Mouse (Mus musculus) kidney, embryonic 15.5 days (tissue): Measurements from ENCODE around the gene Insig1. TPM values are rescaled to one million over a fixed set of nuclear protein-coding genes. Genes with fewer than 3 reads are reported as not detected.

Source experiments
- ATAC-seq: fragments of 200-750 bp; cut with Nextera tagmentation; replicated peaks from 2 replicates; pipeline ENCODE4 v1.8.0; 2017; ENCODE audit warnings: moderate TSS enrichment; ENCODE audit not compliant: low FRiP score
- H3K27ac ChIP-seq: fragments of 300-500 bp; sonication (generic); 2 replicates; pipeline ENCODE4 v1.5.1; 2015; ENCODE audit warnings: mild to moderate bottlenecking, inconsistent platforms
- H3K27me3 ChIP-seq: fragments of 300-500 bp; sonication (generic); 2 replicates; pipeline ENCODE4 v1.6.1; 2015; ENCODE audit warnings: inconsistent platforms
- H3K36me3 ChIP-seq: fragments of 300-500 bp; sonication (generic); 2 replicates; pipeline ENCODE4 v1.6.1; 2015; ENCODE audit warnings: inconsistent platforms
- H3K4me1 ChIP-seq: fragments of 300-500 bp; sonication (generic); 2 replicates; pipeline ENCODE4 v1.6.1; 2015; ENCODE audit warnings: inconsistent platforms
- H3K4me2 ChIP-seq: fragments of 300-500 bp; sonication (generic); 2 replicates; pipeline ENCODE4 v1.6.1; 2015; ENCODE audit warnings: moderate library complexity, mild to moderate bottlenecking, inconsistent platforms
- H3K4me3 ChIP-seq: fragments of 300-500 bp; sonication (generic); replicated peaks from 2 replicates; pipeline ENCODE4 v1.5.1; 2015; ENCODE audit warnings: mild to moderate bottlenecking, inconsistent platforms
- H3K9ac ChIP-seq: fragments of 300-500 bp; sonication (generic); 2 replicates; pipeline ENCODE4 v1.6.1; 2015; ENCODE audit warnings: mild to moderate bottlenecking, inconsistent platforms
- H3K9me3 ChIP-seq: fragments of 300-500 bp; sonication (generic); replicated peaks from 2 replicates; pipeline ENCODE4 v1.6.1; 2016; ENCODE audit warnings: inconsistent platforms
- WGBS: fragments of 180-500 bp; shearing (Covaris S2); methylation state at CpG from one replicate; pipeline ENCODE4 v1.1.7; 2015; ENCODE audit warnings: mixed read lengths; 5-methylcytosine and 5-hydroxymethylcytosine counted together
- polyA plus RNA-seq: library from polyadenylated mRNA; unstranded; fragments of >200 nt; fragmentation: Nextera tagmentation; extraction: Ambion mirVana; gene quantifications from 2 replicates; pipeline ENCODE4 v1.2.1, GENCODE M21; 2015

Gene Insig1
- polyA plus RNA-seq, 1 experiment from 2014 or later: 52.8 TPM

- H3K27me3 ChIP-seq: no peaks in the 10 kb centered on the region
- 90% methylated on average over 3 of the region's 3 CpGs for WGBS
- no peak for ATAC-seq
Observed at GRCm38 (mm10) chr5:28040726-28041125, 30.4 kb upstream of the Insig1 start.

GRCm38 (mm10) chr5:28042021-28042420, 29.1 kb upstream of the Insig1 start:
- no peak for ATAC-seq
- Histone ChIP-seq H3K27ac (no peak overlapping the region), H3K9me3 (0 out of 2 replicates have a peak, but pooled peaks cover 2% of the 10 kb centered on the region), H3K27me3 (no peaks in the 10 kb centered on the region), H3K4me2 (no peak overlapping the region), H3K4me1 (peaks cover 14% of the 10 kb centered on the region), H3K36me3 (no peaks in the 10 kb centered on the region), H3K4me3 (no peak overlapping the region), H3K9ac (no peak overlapping the region)
- WGBS: 88% methylated on average over 3 of the region's 3 CpGs

More at GRCm38 (mm10) chr5:28040726-28041125, 30.4 kb upstream of the Insig1 start:
- Histone ChIP-seq H3K36me3 (no peaks in the 10 kb centered on the region), H3K4me1 (peaks cover 16% of the 10 kb centered on the region), H3K9me3 (0 out of 2 replicates have a peak, but pooled peaks cover 2% of the 10 kb centered on the region), H3K27ac (no peak overlapping the region), H3K4me3 (no peak overlapping the region), H3K4me2 (no peak overlapping the region), H3K9ac (no peak overlapping the region)

GRCm38 (mm10) chr5:28042779-28043178, 28.4 kb upstream of the Insig1 start:
- Histone ChIP-seq H3K27me3 (no peaks in the 10 kb centered on the region), H3K4me1 (peaks cover 6% of the 10 kb centered on the region; the same call in 1 of the 2 replicates), H3K27ac (no peak overlapping the region), H3K9ac (no peak overlapping the region), H3K36me3 (no peaks in the 10 kb centered on the region), H3K4me2 (no peak overlapping the region), H3K4me3 (no peak overlapping the region), H3K9me3 (0 out of 2 replicates have a peak, but pooled peaks cover 2% of the 10 kb centered on the region)
- ATAC-seq: no peak
- WGBS: 69% methylated on average over 2 of the region's 2 CpGs

GRCm38 (mm10) chr5:28043386-28043785, 27.8 kb upstream of the Insig1 start:
- no peak overlapping the region for H3K4me3 ChIP-seq
- ATAC-seq: no peak
- peaks cover under 1% of the 10 kb centered on the region; the same call in 1 of the 2 replicates for H3K4me1 ChIP-seq
- H3K36me3 ChIP-seq: no peaks in the 10 kb centered on the region
- WGBS: 89% methylated on average over 5 of the region's 5 CpGs
- H3K4me2 ChIP-seq: no peak overlapping the region
- H3K9me3 ChIP-seq: 0 out of 2 replicates have a peak, but pooled peaks cover 2% of the 10 kb centered on the region
- no peak overlapping the region for H3K27ac ChIP-seq
- H3K27me3 ChIP-seq: no peaks in the 10 kb centered on the region
- H3K9ac ChIP-seq: no peak overlapping the region

DNA sequence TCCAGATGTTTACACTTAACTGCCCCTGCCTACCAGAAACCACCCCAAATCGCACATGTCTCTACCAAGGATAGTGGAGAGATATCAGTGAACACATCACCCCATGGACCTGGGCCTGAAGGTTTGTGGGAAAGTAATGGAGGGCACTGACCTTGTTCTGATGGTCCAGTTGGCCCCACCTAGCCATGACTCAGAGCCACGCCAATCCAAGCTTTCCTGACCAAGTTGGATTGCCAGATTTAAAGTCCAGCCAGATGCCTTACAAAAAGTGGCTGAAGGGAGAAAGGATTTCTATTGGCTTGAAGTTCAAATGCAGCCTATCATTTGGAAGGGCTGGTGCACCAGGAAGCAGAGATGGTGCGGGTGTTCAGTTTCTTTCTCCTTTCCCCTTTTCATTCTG, 24.2 kb upstream of the Insig1 start:
- 81% methylated on average over 3 of the region's 3 CpGs for WGBS
- 0 out of 2 replicates have a peak, but pooled peaks cover 2% of the 10 kb centered on the region for H3K9me3 ChIP-seq
- H3K4me2 ChIP-seq: no peak overlapping the region
- no peak overlapping the region for H3K9ac ChIP-seq
- ATAC-seq: no peak
- H3K4me3 ChIP-seq: no peak overlapping the region
- H3K36me3 ChIP-seq: no peaks in the 10 kb centered on the region
- H3K27me3 ChIP-seq: no peaks in the 10 kb centered on the region
- H3K4me1 ChIP-seq: no peaks in the 10 kb centered on the region
- no peak overlapping the region for H3K27ac ChIP-seq

GRCm38 (mm10) chr5:28047961-28048360, 23.2 kb upstream of the Insig1 start:
- H3K27me3 ChIP-seq: no peaks in the 10 kb centered on the region
- H3K4me3 ChIP-seq: no peak overlapping the region
- 0 out of 2 replicates have a peak, but pooled peaks cover 2% of the 10 kb centered on the region for H3K9me3 ChIP-seq

DNA sequence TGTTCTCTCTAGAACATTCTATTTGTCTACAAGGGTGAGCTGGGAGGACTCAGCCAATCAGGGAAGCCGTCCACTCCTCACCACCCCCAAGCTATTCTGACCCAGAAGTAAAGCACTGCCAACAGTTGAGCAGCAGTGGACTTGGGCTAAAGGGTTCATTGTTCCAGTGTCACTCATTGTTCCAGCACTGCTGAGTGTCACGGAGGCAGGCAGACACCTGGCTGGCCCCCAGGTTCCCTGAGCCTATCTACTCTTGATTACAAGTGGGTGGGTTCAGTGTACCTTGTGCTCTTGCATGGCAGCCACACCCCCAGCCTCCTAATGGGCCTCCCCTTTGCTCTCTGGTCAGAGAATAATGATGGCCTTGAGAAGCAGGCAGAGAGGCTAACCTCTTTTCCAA, 15.7 kb upstream of the Insig1 start:
- H3K36me3 ChIP-seq: no peaks in the 10 kb centered on the region
- H3K9me3 ChIP-seq: no peaks in the 10 kb centered on the region

More at GRCm38 (mm10) chr5:28047961-28048360, 23.2 kb upstream of the Insig1 start:
- Histone ChIP-seq H3K36me3 (no peaks in the 10 kb centered on the region), H3K4me1 (no peaks in the 10 kb centered on the region), H3K27ac (no peak overlapping the region), H3K9ac (no peak overlapping the region), H3K4me2 (no peak overlapping the region)
- ATAC-seq: no peak
- 73% methylated on average over 1 of the region's 1 CpGs for WGBS

DNA sequence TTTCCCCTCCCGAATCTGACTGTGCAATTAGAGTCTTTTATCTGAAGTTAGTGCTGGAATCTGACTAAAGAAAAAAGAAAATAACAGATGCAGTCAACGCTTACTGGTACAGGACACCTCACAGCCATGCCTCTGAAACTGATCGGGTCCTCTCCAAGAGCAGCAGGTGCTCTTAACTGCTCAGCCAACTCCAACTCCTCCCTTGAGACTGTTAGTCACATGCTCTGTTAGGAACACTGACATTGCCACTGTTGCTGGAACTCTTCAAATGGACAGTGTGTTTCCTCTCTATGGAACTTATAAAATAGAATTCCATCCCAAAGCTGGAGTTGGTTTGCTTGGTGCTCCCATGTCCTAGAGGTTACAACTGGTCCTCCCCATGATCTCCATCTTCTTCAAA, 14.3 kb upstream of the Insig1 start:
- H3K4me2 ChIP-seq: no peak overlapping the region
- 82% methylated on average over 3 of the region's 3 CpGs for WGBS
- no peaks in the 10 kb centered on the region for H3K9me3 ChIP-seq
- no peaks in the 10 kb centered on the region for H3K36me3 ChIP-seq
- no peaks in the 10 kb centered on the region for H3K27me3 ChIP-seq
- H3K4me1 ChIP-seq: no peaks in the 10 kb centered on the region
- no peak overlapping the region for H3K9ac ChIP-seq
- H3K27ac ChIP-seq: no peak overlapping the region
- no peak for ATAC-seq
- H3K4me3 ChIP-seq: no peak overlapping the region

More for the DNA sequence above, 15.7 kb upstream of the Insig1 start:
- H3K4me3 ChIP-seq: no peak overlapping the region
- H3K27me3 ChIP-seq: no peaks in the 10 kb centered on the region
- no peak overlapping the region for H3K27ac ChIP-seq
- no peak for ATAC-seq
- no peaks in the 10 kb centered on the region for H3K4me1 ChIP-seq
- WGBS: 70% methylated on average over 2 of the region's 2 CpGs
- H3K9ac ChIP-seq: no peak overlapping the region
- H3K4me2 ChIP-seq: no peak overlapping the region

DNA sequence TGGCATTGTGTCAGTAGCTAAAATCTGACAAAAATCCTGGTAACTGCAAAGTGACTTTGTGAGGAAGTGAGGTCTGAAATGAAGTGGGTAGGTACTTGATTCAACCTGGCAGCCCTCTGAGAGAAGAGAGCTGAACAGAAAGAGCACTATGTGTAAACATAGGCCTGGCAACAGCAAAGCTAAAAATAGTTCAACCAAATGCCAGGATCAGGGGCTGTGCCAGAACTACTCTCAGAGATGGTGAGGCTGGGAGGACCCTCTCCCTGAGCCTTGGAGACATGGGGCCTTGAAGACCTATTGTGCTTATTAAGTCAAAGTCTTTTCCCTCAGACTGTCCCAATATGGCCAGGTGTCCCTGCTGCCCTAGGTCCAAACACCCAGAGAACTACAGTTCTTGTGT, 10.7 kb upstream of the Insig1 start:
- Histone ChIP-seq H3K4me1 (no peaks in the 10 kb centered on the region), H3K4me2 (no peak overlapping the region), H3K36me3 (no peaks in the 10 kb centered on the region), H3K27me3 (no peaks in the 10 kb centered on the region), H3K4me3 (no peak overlapping the region), H3K9ac (no peak overlapping the region), H3K27ac (no peak overlapping the region), H3K9me3 (no peaks in the 10 kb centered on the region)
- no peak for ATAC-seq

DNA sequence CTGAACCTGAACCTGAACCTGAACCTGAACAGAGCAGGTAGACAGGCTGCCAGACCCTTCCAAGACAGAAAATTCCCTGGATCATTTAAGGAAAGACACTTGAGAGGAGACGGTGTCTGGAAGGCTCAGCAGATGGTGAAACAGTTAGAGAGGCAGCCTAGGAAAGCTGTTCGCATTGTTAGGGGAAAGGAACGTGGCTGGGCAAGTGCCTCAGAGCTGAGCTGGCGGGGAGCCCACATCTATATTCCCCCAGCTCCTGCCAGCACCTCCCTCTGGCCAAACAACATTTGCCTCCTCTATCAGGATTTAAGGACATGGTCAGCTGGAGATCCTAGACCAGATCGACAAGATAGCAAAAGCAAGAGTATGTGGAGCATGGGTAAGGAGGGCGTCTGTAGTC, 10.2 kb upstream of the Insig1 start:
- Histone ChIP-seq H3K4me3 (no peak overlapping the region), H3K9me3 (no peaks in the 10 kb centered on the region), H3K36me3 (no peaks in the 10 kb centered on the region), H3K4me1 (no peaks in the 10 kb centered on the region), H3K4me2 (no peak overlapping the region), H3K27ac (no peak overlapping the region), H3K27me3 (no peaks in the 10 kb centered on the region), H3K9ac (no peak overlapping the region)
- 80% methylated on average over 6 of the region's 6 CpGs for WGBS
- no peak for ATAC-seq

GRCm38 (mm10) chr5:28063989-28064624, 7.1 kb upstream of the Insig1 start:
- Histone ChIP-seq H3K36me3 (no peaks in the 10 kb centered on the region), H3K4me3 (no peak overlapping the region), H3K27ac (no peak overlapping the region), H3K9ac (no peak overlapping the region), H3K27me3 (no peaks in the 10 kb centered on the region), H3K9me3 (no peaks in the 10 kb centered on the region), H3K4me2 (no peak overlapping the region), H3K4me1 (no peaks in the 10 kb centered on the region)
- WGBS: 71% methylated on average over 3 of the region's 3 CpGs
- ATAC-seq: no peak

DNA sequence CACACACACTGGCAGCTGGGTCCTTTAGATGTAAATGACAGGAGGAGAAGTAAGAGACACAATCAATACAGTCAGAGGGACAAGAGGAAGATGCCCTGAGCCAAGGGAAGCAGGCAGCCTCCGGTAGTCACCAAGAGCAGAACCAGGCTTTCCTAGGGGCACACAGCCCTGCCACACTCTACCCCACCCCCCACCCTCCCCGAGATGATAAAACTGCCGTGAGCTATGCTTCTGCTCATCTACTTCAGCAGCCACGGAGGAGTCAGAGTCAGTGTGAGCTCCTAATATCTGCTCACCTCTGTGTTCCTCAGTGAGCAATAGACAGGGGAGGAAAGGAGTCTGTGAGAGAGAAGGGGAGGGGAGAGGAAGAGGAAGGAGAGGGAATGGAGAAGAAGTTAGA, 5.9 kb upstream of the Insig1 start:
- WGBS: 57% methylated on average over 4 of the region's 4 CpGs
- ATAC-seq: no peak

GRCm38 (mm10) chr5:28066311-28066710, 4.9 kb upstream of the Insig1 start:
- H3K4me2 ChIP-seq: no peak overlapping the region
- no peaks in the 10 kb centered on the region for H3K27me3 ChIP-seq
- H3K9me3 ChIP-seq: no peaks in the 10 kb centered on the region
- H3K4me3 ChIP-seq: no peak overlapping the region
- no peak for ATAC-seq
- 70% methylated on average over 5 of the region's 5 CpGs for WGBS
- H3K36me3 ChIP-seq: no peaks in the 10 kb centered on the region
- H3K4me1 ChIP-seq: peaks cover 15% of the 10 kb centered on the region
- no peak overlapping the region for H3K9ac ChIP-seq
- H3K27ac ChIP-seq: no peak overlapping the region

More for the DNA sequence above, 5.9 kb upstream of the Insig1 start:
- no peaks in the 10 kb centered on the region for H3K9me3 ChIP-seq
- H3K4me2 ChIP-seq: no peak overlapping the region
- no peak overlapping the region for H3K4me3 ChIP-seq
- H3K36me3 ChIP-seq: no peaks in the 10 kb centered on the region
- H3K27me3 ChIP-seq: no peaks in the 10 kb centered on the region
- H3K9ac ChIP-seq: no peak overlapping the region
- peaks cover 10% of the 10 kb centered on the region for H3K4me1 ChIP-seq
- H3K27ac ChIP-seq: no peak overlapping the region
